Mouse (Mus musculus): Measurements from ENCODE around the gene Tmem107. TPM values are rescaled to one million over a fixed set of nuclear protein-coding genes. Genes with fewer than 3 reads are reported as not detected.

The Tmem107 gene
- polyA plus RNA-seq, 1 experiment from 2014 or later: 30.6 TPM

GRCm38 (mm10) chr11:69120221-69121000 is 49.8 kb downstream of the Tmem107 start, which contains the start of gene Hes7:
Gene Hes7 (plus strand): TSS chr11:69120404.
- H3K36me3 ChIP-seq: no peaks in the 10 kb centered on the region
- peak within 1 kb of the TSS; percentile 2; the same call in 1 of the 2 replicates for H3K27ac ChIP-seq (ENCODE audit: poor library complexity, severe bottlenecking)
- peak within 1 kb of the TSS; percentile 71 for H3K9ac ChIP-seq
- H3K27me3 ChIP-seq (replicated peaks): no peaks in the 10 kb centered on the region
- no peak for ATAC-seq (ENCODE audit: insufficient number of reproducible peaks, low FRiP score)
- peak within 1 kb of the TSS; percentile 67 for H3K4me3 ChIP-seq
- 2% methylated on average over 27 of the region's 27 CpGs for WGBS
- no peaks in the 10 kb centered on the region for H3K9me3 ChIP-seq (replicated peaks)
- H3K4me2 ChIP-seq: peak within 1 kb of the TSS; percentile 90
- H3K4me1 ChIP-seq (replicated peaks): peaks cover 29% of the 10 kb centered on the region

DNA sequence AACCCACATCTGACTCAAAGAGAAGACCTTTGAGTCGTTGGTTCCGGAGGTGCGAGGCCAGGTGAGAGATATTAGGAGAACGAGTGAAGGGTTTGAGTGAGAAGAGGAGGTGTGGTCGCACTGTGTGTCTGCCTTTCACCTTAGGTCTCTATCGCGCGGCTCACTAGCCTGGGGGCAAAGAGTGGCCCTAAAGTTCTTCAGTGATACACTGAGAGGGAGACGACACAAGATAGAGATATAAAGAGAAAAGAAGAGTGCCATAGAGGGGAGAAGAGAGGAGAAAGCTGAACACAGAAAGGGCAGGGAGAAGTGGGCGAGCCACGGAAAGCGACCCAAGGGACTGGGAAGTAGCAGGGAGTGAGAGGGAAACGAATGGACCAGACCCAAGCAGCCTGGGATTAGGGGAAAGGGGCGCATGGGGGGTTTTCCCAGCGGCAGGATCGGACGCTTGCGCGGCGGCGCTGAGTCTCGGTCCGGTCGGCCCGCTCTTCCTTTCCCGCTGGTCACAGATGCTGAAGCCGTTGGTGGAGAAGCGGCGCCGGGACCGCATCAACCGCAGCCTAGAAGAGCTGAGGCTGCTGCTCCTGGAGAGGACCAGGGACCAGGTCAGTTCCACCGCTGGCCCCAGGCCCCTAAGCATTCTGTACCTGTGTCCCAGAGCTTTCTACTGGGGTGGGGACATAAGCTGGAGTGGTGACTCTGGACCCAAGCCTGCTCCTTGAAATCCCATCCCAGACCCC is 50.6 kb downstream of the Tmem107 start:
- peak overlapping the region; percentile 67 for H3K4me3 ChIP-seq
- H3K4me1 ChIP-seq (replicated peaks): peaks cover 36% of the 10 kb centered on the region
- no peak for ATAC-seq (ENCODE audit: insufficient number of reproducible peaks, low FRiP score)
- peak overlapping the region; percentile 90 for H3K4me2 ChIP-seq
- no peaks in the 10 kb centered on the region for H3K36me3 ChIP-seq
- no peaks in the 10 kb centered on the region for H3K27me3 ChIP-seq (replicated peaks)
- H3K9me3 ChIP-seq (replicated peaks): no peaks in the 10 kb centered on the region
- under 1% methylated on average over 33 of the region's 33 CpGs for WGBS
- peak overlapping the region; percentile 2; the same call in 1 of the 2 replicates for H3K27ac ChIP-seq (ENCODE audit: poor library complexity, severe bottlenecking)
- H3K9ac ChIP-seq: peak overlapping the region; percentile 71

- peaks cover 41% of the 10 kb centered on the region for H3K4me1 ChIP-seq (replicated peaks)
- ATAC-seq (ENCODE audit: insufficient number of reproducible peaks, low FRiP score): no peak; the same call in 1 of the 2 replicates
Observed at GRCm38 (mm10) chr11:69121741-69122335, 51.2 kb downstream of the Tmem107 start.

GRCm38 (mm10) chr11:69122336-69122951 is 51.8 kb downstream of the Tmem107 start, which contains the start of gene 9130213A22Rik:
Gene 9130213A22Rik (minus strand): TSS chr11:69122589.
- H3K4me1 ChIP-seq (replicated peaks): peaks cover 44% of the 10 kb centered on the region

More at GRCm38 (mm10) chr11:69121741-69122335, 51.2 kb downstream of the Tmem107 start:
- Histone ChIP-seq H3K9ac (peak overlapping the region; percentile 71), H3K27me3 (replicated peaks) (peaks cover 1% of the 10 kb centered on the region; the same call in 1 of the 2 replicates), H3K27ac (ENCODE audit: poor library complexity, severe bottlenecking) (peak overlapping the region; percentile 88), H3K9me3 (replicated peaks) (no peaks in the 10 kb centered on the region), H3K4me2 (peak overlapping the region; percentile 90), H3K36me3 (no peaks in the 10 kb centered on the region), H3K4me3 (peak overlapping the region; percentile 67)
- WGBS: 1% methylated on average over 31 of the region's 32 CpGs

More at GRCm38 (mm10) chr11:69122336-69122951, 51.8 kb downstream of the Tmem107 start, which contains the start of gene 9130213A22Rik:
- Histone ChIP-seq H3K4me3 (peak within 1 kb of the TSS; percentile 67), H3K27me3 (replicated peaks) (peaks cover 6% of the 10 kb centered on the region; the same call in 1 of the 2 replicates), H3K4me2 (peak within 1 kb of the TSS; percentile 90), H3K36me3 (no peaks in the 10 kb centered on the region), H3K9me3 (replicated peaks) (no peaks in the 10 kb centered on the region), H3K27ac (ENCODE audit: poor library complexity, severe bottlenecking) (peak within 1 kb of the TSS; percentile 88), H3K9ac (peak within 1 kb of the TSS; percentile 71)
- ATAC-seq (ENCODE audit: insufficient number of reproducible peaks, low FRiP score): peak; percentile 70
- WGBS: under 1% methylated on average over 56 of the region's 66 CpGs

Other genes with a start within 250 kb of the Tmem107 start
- 62.7 and 67.0 TPM in 2 replicates for gene Ndel1, start 198.9 kb upstream of the Tmem107 start, polyA plus RNA-seq (2016; fragmentation: Nextera tagmentation; extraction: Ambion mirVana)
- gene Rnf222, start 182.3 kb upstream of the Tmem107 start, polyA plus RNA-seq (2016; fragmentation: Nextera tagmentation; extraction: Ambion mirVana): 0.17 TPM in 1 of 2 replicates, not detected in the other
- 640 and 666 TPM in 2 replicates for gene Rpl26, start 169.2 kb upstream of the Tmem107 start, polyA plus RNA-seq (2016; fragmentation: Nextera tagmentation; extraction: Ambion mirVana)
- not detected in 2 replicates for gene Odf4, start 143.7 kb upstream of the Tmem107 start, polyA plus RNA-seq (2016; fragmentation: Nextera tagmentation; extraction: Ambion mirVana)
- 13.3 TPM in 2 replicates for gene Arhgef15, start 113.3 kb upstream of the Tmem107 start, polyA plus RNA-seq (2016; fragmentation: Nextera tagmentation; extraction: Ambion mirVana)
- 1.4 and 2.2 TPM in 2 replicates for gene Slc25a35, start 102.7 kb upstream of the Tmem107 start, polyA plus RNA-seq (2016; fragmentation: Nextera tagmentation; extraction: Ambion mirVana)
- 64.3 and 67.5 TPM in 2 replicates for gene Rangrf, start 95.6 kb upstream of the Tmem107 start, polyA plus RNA-seq (2016; fragmentation: Nextera tagmentation; extraction: Ambion mirVana)
- 20.7 and 21.5 TPM in 2 replicates for gene Pfas, start 62.3 kb upstream of the Tmem107 start, polyA plus RNA-seq (2016; fragmentation: Nextera tagmentation; extraction: Ambion mirVana)
- 60.8 and 62.7 TPM in 2 replicates for gene Ctc1, start 54.9 kb upstream of the Tmem107 start, polyA plus RNA-seq (2016; fragmentation: Nextera tagmentation; extraction: Ambion mirVana)
- gene Aurkb, start 25.2 kb upstream of the Tmem107 start, polyA plus RNA-seq (2016; fragmentation: Nextera tagmentation; extraction: Ambion mirVana): 79.4 and 85.9 TPM in 2 replicates
- 10.7 and 13.6 TPM in 2 replicates for gene Borcs6, start 11.1 kb upstream of the Tmem107 start, polyA plus RNA-seq (2016; fragmentation: Nextera tagmentation; extraction: Ambion mirVana)
- gene Vamp2, start 17.7 kb downstream of the Tmem107 start, polyA plus RNA-seq (2016; fragmentation: Nextera tagmentation; extraction: Ambion mirVana): 97.2 and 100 TPM in 2 replicates
- 9.4 and 9.8 TPM in 2 replicates for gene Per1, start 24.4 kb downstream of the Tmem107 start, polyA plus RNA-seq (2016; fragmentation: Nextera tagmentation; extraction: Ambion mirVana)
- gene Hes7, start 49.6 kb downstream of the Tmem107 start, polyA plus RNA-seq (2016; fragmentation: Nextera tagmentation; extraction: Ambion mirVana): 0.70 and 0.81 TPM in 2 replicates
- gene 9130213A22Rik, start 51.8 kb downstream of the Tmem107 start, polyA plus RNA-seq (2016; fragmentation: Nextera tagmentation; extraction: Ambion mirVana): 0.42 and 0.65 TPM in 2 replicates
- 0.17 and 0.54 TPM in 2 replicates for gene Aloxe3, start 55.1 kb downstream of the Tmem107 start, polyA plus RNA-seq (2016; fragmentation: Nextera tagmentation; extraction: Ambion mirVana)
- gene Alox12b, start 86.2 kb downstream of the Tmem107 start, polyA plus RNA-seq (2016; fragmentation: Nextera tagmentation; extraction: Ambion mirVana): not detected in 2 replicates
- gene Alox8, start 127.0 kb downstream of the Tmem107 start, polyA plus RNA-seq (2016; fragmentation: Nextera tagmentation; extraction: Ambion mirVana): 1.2 and 1.4 TPM in 2 replicates
- gene Gucy2e, start 166.2 kb downstream of the Tmem107 start, polyA plus RNA-seq (2016; fragmentation: Nextera tagmentation; extraction: Ambion mirVana): 0.15 and 0.17 TPM in 2 replicates